In the genomic region with DNA sequence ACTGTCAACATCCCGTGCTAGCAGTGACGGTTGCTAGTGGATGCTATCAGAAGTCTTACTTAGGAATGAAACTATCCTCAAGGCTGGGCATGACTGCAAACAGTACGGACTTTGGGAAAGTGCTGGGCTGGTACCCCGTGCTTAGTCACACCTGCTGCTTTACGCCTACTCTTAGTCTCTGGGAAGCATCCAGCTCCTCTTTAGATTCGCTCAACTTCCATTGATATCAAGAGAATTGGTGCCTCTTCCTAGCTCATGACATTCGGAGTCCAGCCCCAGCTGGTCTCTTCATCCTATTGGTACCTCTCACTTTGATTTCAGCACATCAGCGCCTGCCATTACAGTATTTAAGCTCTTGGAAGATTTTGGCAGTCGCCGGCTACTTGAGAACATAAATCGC, we compare ENCODE assay signal across 36 mouse cellular contexts. TPM values are rescaled to one million over a fixed set of nuclear protein-coding genes. Genes with fewer than 3 reads are reported as not detected.
DNase-seq lines count a peak whose midpoint lies in the region; ATAC-seq and TF ChIP-seq lines count a peak whose summit lies in the region.
"Had no signal": no experiment of that assay in that cellular context is flagged by ENCODE, and none has a peak within 500 bp of the region (broad histone marks: within the 10 kb centered on the region; RNA-seq: fewer than 3 reads in every experiment).

No protein-coding gene starts in this region.

- 75% methylated on average over 11 of the region's 11 CpGs for WGBS in heart, embryonic 13.5 days
- 89% methylated on average over 11 of the region's 11 CpGs for WGBS in hindbrain, embryonic 15.5 days
- WGBS in hindbrain, embryonic 12.5 days, result 92% methylated on average over 11 of the region's 11 CpGs
- WGBS in lung, embryonic 15.5 days, result 81% methylated on average over 11 of the region's 11 CpGs
- WGBS in lung, adult 2 months, result 90% methylated on average over 11 of the region's 11 CpGs

- no peak for TF ChIP-seq CTCF in lung, adult 2 months (IDR thresholded peaks at IDR 0.05; ENCODE audit: insufficient read depth, low read length)

- no peak for TF ChIP-seq POLR2A in lung, adult 2 months (IDR thresholded peaks at IDR 0.05; ENCODE audit: borderline replicate concordance, extremely low read depth, low read depth, low read length)

- H3K4me1 ChIP-seq in heart, embryonic 13.5 days, result peaks cover 23% of the 10 kb centered on the region
- peaks cover 6% of the 10 kb centered on the region; the same call in 1 of the 2 replicates for H3K4me1 ChIP-seq in hindbrain, embryonic 15.5 days (replicated peaks)
- peaks cover 7% of the 10 kb centered on the region for H3K4me1 ChIP-seq in hindbrain, embryonic 12.5 days
- H3K4me1 ChIP-seq in lung, embryonic 15.5 days, result peaks cover 23% of the 10 kb centered on the region
- peaks cover 3% of the 10 kb centered on the region; the same call in 1 of the 2 replicates for H3K4me1 ChIP-seq in lung, adult 2 months (ENCODE audit: control insufficient read depth, insufficient read depth, low read length)
- H3K4me1 ChIP-seq: embryonic facial prominence, embryonic 12.5 days had no signal

- no peaks in the 10 kb centered on the region for H3K9me3 ChIP-seq in heart, embryonic 13.5 days
- H3K9me3 ChIP-seq in hindbrain, embryonic 15.5 days, result no peaks in the 10 kb centered on the region
- no peaks in the 10 kb centered on the region for H3K9me3 ChIP-seq in hindbrain, embryonic 12.5 days (replicated peaks)
- no peaks in the 10 kb centered on the region for H3K9me3 ChIP-seq in lung, embryonic 15.5 days
- H3K9me3 ChIP-seq: embryonic facial prominence, embryonic 12.5 days; heart, embryonic 10.5 days; hindbrain, embryonic 10.5 days; intestine, embryonic 15.5 days; limb, embryonic 13.5 days had no signal

- 0 out of 2 replicates have a peak, but pooled peaks cover 4% of the 10 kb centered on the region for H3K27me3 ChIP-seq in heart, embryonic 13.5 days (replicated peaks)
- H3K27me3 ChIP-seq in hindbrain, embryonic 15.5 days, result no peaks in the 10 kb centered on the region
- no peaks in the 10 kb centered on the region for H3K27me3 ChIP-seq in hindbrain, embryonic 12.5 days
- no peaks in the 10 kb centered on the region for H3K27me3 ChIP-seq in lung, embryonic 15.5 days
- H3K27me3 ChIP-seq: embryonic facial prominence, embryonic 12.5 days; intestine, embryonic 15.5 days; Patski had no signal

- H3K36me3 ChIP-seq in heart, embryonic 13.5 days, result no peaks in the 10 kb centered on the region
- H3K36me3 ChIP-seq in hindbrain, embryonic 15.5 days, result no peaks in the 10 kb centered on the region
- no peaks in the 10 kb centered on the region for H3K36me3 ChIP-seq in hindbrain, embryonic 12.5 days
- no peaks in the 10 kb centered on the region for H3K36me3 ChIP-seq in lung, embryonic 15.5 days
- H3K36me3 ChIP-seq: embryonic facial prominence, embryonic 12.5 days; heart, embryonic 10.5 days; hindbrain, embryonic 10.5 days; intestine, embryonic 15.5 days; limb, embryonic 13.5 days had no signal

- H3K9ac ChIP-seq in heart, embryonic 13.5 days, result no peak overlapping the region
- no peak overlapping the region for H3K9ac ChIP-seq in hindbrain, embryonic 15.5 days
- no peak overlapping the region for H3K9ac ChIP-seq in hindbrain, embryonic 12.5 days
- no peak overlapping the region for H3K9ac ChIP-seq in lung, embryonic 15.5 days
- H3K9ac ChIP-seq: embryonic facial prominence, embryonic 12.5 days; intestine, embryonic 15.5 days; limb, embryonic 13.5 days had no signal

- peak overlapping the region; percentile 49 for H3K4me2 ChIP-seq in heart, embryonic 13.5 days
- H3K4me2 ChIP-seq in hindbrain, embryonic 15.5 days, result no peak overlapping the region
- H3K4me2 ChIP-seq in hindbrain, embryonic 12.5 days (replicated peaks), result no peak overlapping the region
- H3K4me2 ChIP-seq in lung, embryonic 15.5 days, result no peak overlapping the region
- H3K4me2 ChIP-seq: embryonic facial prominence, embryonic 12.5 days; intestine, embryonic 15.5 days; limb, embryonic 13.5 days; liver, embryonic 11.5 days had no signal

- DNase-seq in heart, adult 18-20 months, result no peak
- no peak for DNase-seq in lung, adult 2 months
- no peak for DNase-seq in cerebellum, adult 8-10 months
- DNase-seq: adrenal gland, postnatal 10 days; cerebellum, adult 11 months; cerebellum, adult 9-11 months; embryo, embryonic 11 days; kidney, adult 2 months; lung, postnatal 10 days; midbrain, embryonic 14.5 days; right cerebral cortex, postnatal 4 days; thymus, adult 2 months; thymus, postnatal 36 days had no signal

- ATAC-seq in heart, embryonic 13.5 days (ENCODE audit: extremely low read depth, insufficient number of reproducible peaks, low FRiP score, low TSS enrichment), result no peak
- no peak for ATAC-seq in hindbrain, embryonic 15.5 days (ENCODE audit: low FRiP score, low read depth)
- ATAC-seq in hindbrain, embryonic 12.5 days (ENCODE audit: low FRiP score), result no peak
- ATAC-seq in lung, embryonic 15.5 days (ENCODE audit: borderline replicate concordance, extremely low read depth, low FRiP score, low TSS enrichment), result no peak
- ATAC-seq: forebrain, embryonic 14.5 days; hindbrain, postnatal 0 days; intestine, embryonic 15.5 days; Patski had no signal

- no peak overlapping the region for H3K27ac ChIP-seq in heart, embryonic 13.5 days (replicated peaks)
- 0 out of 2 replicates have a peak overlapping the region, but pooled peaks have one; percentile 7 for H3K27ac ChIP-seq in hindbrain, embryonic 15.5 days (replicated peaks)
- H3K27ac ChIP-seq in hindbrain, embryonic 12.5 days, result no peak overlapping the region
- H3K27ac ChIP-seq in lung, embryonic 15.5 days, result 0 out of 2 replicates have a peak overlapping the region, but pooled peaks have one; percentile 37
- H3K27ac ChIP-seq: embryonic facial prominence, embryonic 12.5 days; hindbrain, embryonic 10.5 days; intestine, embryonic 15.5 days; layer of hippocampus, adult 2 months; limb, embryonic 13.5 days; stomach, postnatal 0 days had no signal

- H3K4me3 ChIP-seq in heart, embryonic 13.5 days, result no peak overlapping the region
- H3K4me3 ChIP-seq in hindbrain, embryonic 15.5 days, result no peak overlapping the region
- no peak overlapping the region for H3K4me3 ChIP-seq in hindbrain, embryonic 12.5 days
- H3K4me3 ChIP-seq in lung, embryonic 15.5 days, result no peak overlapping the region
- no peak overlapping the region for H3K4me3 ChIP-seq in lung, adult 2 months (replicated peaks; ENCODE audit: extremely low read depth, low read depth, low read length)
- H3K4me3 ChIP-seq: embryonic facial prominence, embryonic 12.5 days; heart, embryonic 10.5 days; hindbrain, embryonic 10.5 days; intestine, embryonic 15.5 days; layer of hippocampus, adult 2 months; limb, embryonic 13.5 days had no signal

RNA-seq across cellular contexts. Expression of a gene that starts 23.1 kb away (rescaled TPM):
- polyA plus RNA-seq in heart, embryonic 13.5 days (2015; fragmentation: Nextera tagmentation; extraction: Ambion mirVana), result 9.0 and 9.9 TPM in 2 replicates
- total RNA-seq in heart, adult 18-20 months (2021), result 1 to 10 TPM; 3.8 to 5.3 TPM
- polyA plus RNA-seq in hindbrain, embryonic 15.5 days (2015; fragmentation: Nextera tagmentation; extraction: Ambion mirVana), result 13.2 and 13.9 TPM in 2 replicates
- 13.4 and 13.8 TPM in 2 replicates for polyA plus RNA-seq in hindbrain, embryonic 12.5 days (2016; fragmentation: Nextera tagmentation; extraction: Ambion mirVana)
- polyA plus RNA-seq in lung, embryonic 15.5 days (2015; fragmentation: Nextera tagmentation; extraction: Ambion mirVana), result 17.1 and 20.0 TPM in 2 replicates
- 8.5 and 8.7 TPM in 2 replicates for polyA plus RNA-seq in lung, adult 2 months (2012; rRNA removed)

RNA-seq across cellular contexts. Expression of a gene that starts 44.7 kb away (rescaled TPM):
- polyA plus RNA-seq in heart, embryonic 13.5 days (2015; fragmentation: Nextera tagmentation; extraction: Ambion mirVana), result not detected in 2 replicates
- total RNA-seq in heart, adult 18-20 months (2021), result under 1 TPM in 1 of 2 experiments, not detected in 1; 0.65 TPM
- polyA plus RNA-seq in hindbrain, embryonic 15.5 days (2015; fragmentation: Nextera tagmentation; extraction: Ambion mirVana), result not detected in 2 replicates
- 0.53 and 0.72 TPM in 2 replicates for polyA plus RNA-seq in hindbrain, embryonic 12.5 days (2016; fragmentation: Nextera tagmentation; extraction: Ambion mirVana)
- 0.72 TPM in 1 of 2 replicates, not detected in the other for polyA plus RNA-seq in lung, embryonic 15.5 days (2015; fragmentation: Nextera tagmentation; extraction: Ambion mirVana)
- not detected in 2 replicates for polyA plus RNA-seq in lung, adult 2 months (2012; rRNA removed)
- total RNA-seq: adrenal gland, postnatal 10 days; gastrocnemius, adult 8-10 months; layer of hippocampus, adult 2 months; layer of hippocampus, postnatal 14 days; MEL; monocyte, adult 5-6 weeks had no signal
- polyA plus RNA-seq: forebrain, embryonic 14.5 days; heart, embryonic 10.5 days; hindbrain, embryonic 10.5 days; hindbrain, postnatal 0 days; intestine, embryonic 15.5 days; kidney, adult 2 months; kidney, embryonic 16.5 days; liver, embryonic 11.5 days; liver, embryonic 16.5 days; midbrain, embryonic 14.5 days; neural tube, embryonic 14.5 days; Patski; spleen, adult 2 months; stomach, postnatal 0 days; thymus, adult 2 months had no signal

Comparison
In these comparisons a context has a peak if more than half of its experiments do, and no peak if none do; other contexts are left out.
1. H3K27ac ChIP-seq: peak in hindbrain, embryonic 15.5 days (single experiment) and lung, embryonic 15.5 days (single experiment); none in heart, embryonic 13.5 days (single experiment) and hindbrain, embryonic 12.5 days (single experiment).